Mouse (Mus musculus) megakaryocyte, adult 5-6 weeks (primary cell): Measurements from ENCODE around the gene Lrrc10. TPM values are rescaled to one million over a fixed set of nuclear protein-coding genes. Genes with fewer than 3 reads are reported as not detected.
"Not testable (repeated sequence)": the region's sequence is repeated elsewhere in the genome, so short reads cannot be mapped to it uniquely, and the experiment has no call there.

Experiments
- ATAC-seq: 2 replicates; pipeline ENCODE4 v1.8.0; 2016; ENCODE audit warnings: mild to moderate bottlenecking, inconsistent platforms; ENCODE audit not compliant: poor library complexity, severe bottlenecking
- total RNA-seq, 2 experiments: library from RNA; stranded (forward) in 1 of 2; stranded (reverse) in 1 of 2; fragments of 153-499, 151-499 nt in 1 of 2; fragments of 221-1000, 200-1000 nt in 1 of 2; gene quantifications; 2 replicates each; pipeline versions ENCODE4 v1.2.3 to v1.2.4; 2015 to 2017

Lrrc10 gene
- total RNA-seq (2015) (not detected in 2 replicates), total RNA-seq (2017) (not detected in 2 replicates)

DNA sequence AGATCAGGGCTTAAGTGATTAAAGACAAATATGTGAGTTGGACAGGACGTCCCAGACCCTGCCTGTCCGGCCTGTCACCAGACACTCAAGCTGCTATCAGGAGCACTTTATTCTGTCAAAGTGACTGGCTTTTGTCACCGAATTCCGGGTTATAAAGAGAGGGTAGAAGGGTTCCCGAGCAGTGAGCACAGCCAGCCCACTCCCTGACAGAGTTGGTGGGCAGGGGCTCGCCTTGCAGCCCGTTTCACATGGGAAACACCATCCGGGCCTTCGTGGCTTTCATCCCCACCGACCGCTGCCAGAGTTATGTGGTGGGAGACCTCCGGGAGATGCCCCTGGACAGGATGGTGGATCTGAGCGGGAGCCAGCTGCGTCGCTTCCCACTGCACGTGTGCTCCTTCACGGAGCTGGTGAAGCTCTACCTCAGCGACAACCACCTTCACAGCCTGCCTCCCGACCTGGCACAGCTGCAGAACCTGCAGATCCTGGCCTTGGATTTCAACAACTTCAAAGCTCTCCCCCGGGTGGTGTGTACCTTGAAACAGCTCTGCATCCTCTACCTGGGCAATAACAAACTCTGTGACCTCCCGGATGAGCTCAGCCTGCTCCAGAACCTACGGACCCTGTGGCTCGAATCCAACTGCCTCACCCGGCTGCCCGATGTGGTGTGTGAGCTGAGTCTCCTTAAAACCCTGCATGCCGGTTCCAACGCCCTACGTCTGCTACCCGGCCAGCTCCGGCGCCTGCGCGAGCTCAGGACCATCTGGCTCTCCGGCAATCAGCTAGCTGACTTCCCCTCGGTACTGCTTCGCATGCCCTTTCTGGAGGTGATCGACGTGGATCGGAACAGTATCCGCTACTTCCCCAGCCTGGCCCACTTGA, at the start of gene Lrrc10:
TSS of gene Lrrc10 (plus strand) at position 167 of the 882 bp plus-strand sequence.
- ATAC-seq, result peak; percentile 28; the same call in 1 of the 2 replicates

DNA sequence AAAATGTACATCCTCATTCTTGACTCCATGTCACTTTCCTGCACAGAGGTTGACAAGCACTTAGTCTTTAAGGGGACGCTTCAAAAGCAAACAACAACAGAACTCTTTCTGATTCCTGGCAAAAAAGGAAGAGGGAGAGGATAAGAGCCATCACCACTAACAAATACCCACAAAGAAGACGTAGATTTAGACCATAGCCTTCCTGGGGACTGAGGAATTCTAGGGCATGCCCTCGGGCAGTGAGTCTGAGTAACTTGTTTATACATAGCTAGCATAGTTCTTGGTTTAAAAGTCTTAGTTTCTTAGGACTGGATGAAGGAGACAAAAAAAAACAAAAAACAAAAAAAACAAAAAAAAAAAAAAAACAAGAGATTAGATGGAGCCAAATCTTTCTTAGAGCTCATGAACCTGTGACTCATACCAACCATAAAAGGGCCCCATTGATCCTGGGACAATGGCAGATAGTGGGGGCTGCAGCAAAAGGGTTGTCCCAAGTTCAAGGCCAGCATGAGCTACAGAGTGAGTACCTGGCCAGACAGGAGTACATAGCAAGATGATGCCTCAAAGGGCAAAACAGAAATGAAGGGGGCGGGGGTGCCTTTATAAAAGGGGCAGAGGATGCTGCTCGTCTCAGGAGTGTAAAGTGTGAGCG, 49.4 kb upstream of the Lrrc10 start:
- ATAC-seq, result no peak

DNA sequence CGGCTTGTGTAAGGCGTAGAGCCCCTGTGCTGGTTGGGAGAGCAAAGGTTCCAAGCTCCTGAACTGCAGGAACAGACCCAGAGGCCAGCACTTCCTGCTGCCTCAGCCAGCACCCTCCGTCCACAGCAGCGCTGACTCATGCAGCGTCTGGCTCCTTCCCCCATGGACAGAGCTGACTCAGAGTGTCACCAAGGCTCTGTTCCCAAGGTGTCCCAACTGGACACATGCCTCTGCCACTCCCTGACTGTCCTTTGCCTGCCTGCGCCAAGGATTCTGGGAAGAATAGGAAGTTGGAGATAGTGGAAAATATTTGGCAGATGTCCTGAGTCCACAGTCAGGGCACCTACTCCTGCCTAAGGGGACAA, 48.9 kb upstream of the Lrrc10 start:
- ATAC-seq, result peak; percentile 45

DNA sequence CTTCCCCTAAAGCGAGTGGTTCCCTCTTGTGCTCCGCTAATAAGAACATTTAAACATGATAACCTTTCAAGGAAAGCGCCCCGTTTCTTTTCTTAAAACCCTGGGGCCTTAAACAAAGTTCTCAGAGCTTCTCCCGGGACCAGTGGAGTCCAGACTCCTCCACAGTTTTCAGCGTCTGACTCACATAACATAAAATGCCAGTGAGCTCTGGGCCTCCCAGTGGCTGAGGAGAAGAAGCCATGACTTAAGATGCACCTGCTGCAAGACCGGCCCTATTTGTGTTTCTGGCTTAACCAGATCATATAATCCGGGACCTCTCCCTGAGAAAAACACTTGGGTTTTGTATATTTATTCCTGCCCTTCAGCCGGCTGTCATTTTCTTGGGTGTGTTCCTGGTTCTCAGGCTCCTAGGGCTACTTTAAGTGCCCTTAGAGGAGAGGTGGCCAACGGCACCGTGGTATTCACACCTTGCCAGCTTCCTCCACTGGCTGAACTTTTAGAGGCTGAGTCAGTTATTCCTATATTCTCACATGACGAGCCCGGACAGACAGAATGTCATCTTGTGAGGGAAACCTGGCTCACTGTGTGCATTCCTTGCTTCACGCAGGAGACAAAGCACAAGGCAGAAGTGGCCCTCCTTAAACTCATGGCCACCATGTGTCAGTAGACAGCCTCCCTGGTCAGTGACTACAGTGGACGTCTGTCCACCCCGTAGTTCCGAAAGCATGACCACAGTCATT, 46.3 kb upstream of the Lrrc10 start:
- no peak for ATAC-seq

DNA sequence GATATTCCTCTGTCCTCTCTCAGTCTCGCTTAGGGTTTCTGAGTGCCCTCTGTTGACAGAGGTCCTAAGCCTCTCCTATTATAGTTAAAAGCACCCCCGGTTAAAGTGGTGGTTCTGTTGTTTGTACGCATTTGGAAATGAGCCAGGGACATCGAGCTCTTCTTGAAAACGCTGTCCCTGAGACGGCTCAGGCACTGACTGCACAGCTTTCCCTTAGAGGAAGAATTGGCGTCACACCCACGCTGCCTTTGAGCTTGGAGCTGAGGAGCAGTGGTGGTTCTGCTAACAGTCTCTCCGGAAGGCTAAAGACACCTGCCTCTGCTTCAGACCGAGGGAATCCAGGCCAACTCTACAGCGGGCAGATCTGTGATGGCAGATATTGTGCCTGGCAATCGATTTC, 44.2 kb upstream of the Lrrc10 start:
- ATAC-seq, result no peak

DNA sequence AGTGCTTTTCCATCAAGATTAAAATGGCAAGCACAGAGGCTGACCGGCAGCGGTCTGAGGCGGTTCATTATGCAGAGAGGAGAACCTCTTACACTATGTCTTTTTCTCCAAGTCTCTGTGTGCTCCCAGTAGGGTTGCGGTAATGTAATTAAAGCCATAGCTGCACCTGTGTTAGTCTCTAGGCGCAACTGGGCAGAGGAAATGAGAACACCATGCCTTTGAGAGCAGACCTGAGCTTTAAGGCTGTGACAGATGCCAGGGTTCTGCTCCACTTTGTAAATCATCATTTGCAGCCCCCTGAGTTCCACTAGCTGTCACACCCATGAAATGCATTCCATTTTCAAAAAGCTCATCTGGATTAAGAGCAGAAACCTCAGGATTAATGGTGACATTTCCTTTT, 40.4 kb upstream of the Lrrc10 start:
- no peak for ATAC-seq

DNA sequence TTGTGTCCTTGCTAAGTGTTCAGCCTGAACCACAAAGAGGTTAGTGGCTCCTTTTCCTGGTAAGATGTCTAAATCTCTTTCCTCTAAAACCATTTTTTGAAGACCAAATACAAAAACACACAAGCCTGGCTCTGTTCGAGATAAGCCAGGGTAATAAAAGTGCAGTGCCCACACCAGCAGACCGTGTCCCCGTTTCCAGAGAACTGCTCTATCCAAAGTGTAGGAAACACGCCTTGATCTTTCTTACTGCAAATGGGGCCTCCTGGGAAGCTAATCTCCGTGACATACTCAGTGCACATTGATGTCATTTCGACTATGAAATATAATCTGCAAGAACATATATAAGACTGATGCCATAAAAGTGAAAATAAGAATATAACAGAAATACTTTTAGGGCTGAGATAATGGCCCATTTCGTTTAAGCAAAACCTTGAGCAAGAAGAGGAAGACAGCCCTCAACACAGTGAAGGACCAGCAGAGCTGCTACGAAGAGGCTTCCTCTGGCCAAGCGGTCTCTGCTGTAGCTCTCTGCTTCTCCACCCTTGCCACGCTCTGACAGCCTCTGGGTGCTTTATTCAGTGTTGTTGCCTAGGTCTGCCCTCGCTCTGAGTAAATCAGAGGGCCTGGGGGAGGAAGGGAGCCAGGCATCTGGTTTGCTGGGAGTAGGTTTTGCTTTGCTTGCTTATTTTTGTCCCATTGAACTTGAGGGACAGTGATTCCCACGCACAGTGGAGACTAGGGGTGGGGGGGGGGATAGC, 39.3 kb upstream of the Lrrc10 start:
- no peak for ATAC-seq

DNA sequence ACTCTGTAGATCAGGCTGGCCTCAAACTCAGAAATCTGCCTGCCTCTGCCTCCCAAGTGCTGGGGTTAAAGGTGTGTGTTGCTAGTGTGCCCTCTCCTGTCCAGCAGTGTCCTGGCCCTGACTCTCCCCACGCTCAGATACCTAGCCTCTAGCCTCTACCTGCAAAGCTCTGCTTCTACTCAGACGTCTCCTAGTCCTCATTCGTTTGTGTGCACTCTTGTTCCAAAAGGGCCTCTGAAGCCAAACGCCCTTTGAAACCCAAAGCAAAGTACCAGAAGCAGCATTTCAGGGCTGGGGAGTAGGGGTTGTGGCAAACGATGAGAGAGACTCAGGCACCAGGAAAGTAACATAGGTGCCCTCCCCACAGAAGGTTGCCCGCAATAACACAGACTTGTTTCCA, 35.5 kb upstream of the Lrrc10 start:
- ATAC-seq, result no peak

DNA sequence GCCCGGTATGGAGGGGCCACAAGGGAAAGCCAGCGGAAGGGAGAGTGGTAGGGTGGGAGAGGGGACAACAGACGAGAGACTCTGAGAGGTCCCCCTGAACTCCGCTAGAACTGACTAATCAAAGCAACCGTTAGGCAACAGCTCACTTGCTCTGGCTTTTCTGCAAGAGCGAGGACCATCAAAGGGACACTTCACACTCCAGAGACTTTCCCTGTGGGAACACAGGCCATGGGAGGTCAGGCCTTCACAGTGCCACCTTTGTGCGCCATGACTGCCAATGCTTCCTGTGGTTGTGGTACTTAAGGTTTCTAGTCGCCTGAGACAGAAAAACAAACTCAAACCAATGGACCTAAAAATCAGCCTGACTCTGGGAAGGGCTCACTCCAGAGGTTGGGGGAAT, 34.1 kb upstream of the Lrrc10 start:
- no peak for ATAC-seq

DNA sequence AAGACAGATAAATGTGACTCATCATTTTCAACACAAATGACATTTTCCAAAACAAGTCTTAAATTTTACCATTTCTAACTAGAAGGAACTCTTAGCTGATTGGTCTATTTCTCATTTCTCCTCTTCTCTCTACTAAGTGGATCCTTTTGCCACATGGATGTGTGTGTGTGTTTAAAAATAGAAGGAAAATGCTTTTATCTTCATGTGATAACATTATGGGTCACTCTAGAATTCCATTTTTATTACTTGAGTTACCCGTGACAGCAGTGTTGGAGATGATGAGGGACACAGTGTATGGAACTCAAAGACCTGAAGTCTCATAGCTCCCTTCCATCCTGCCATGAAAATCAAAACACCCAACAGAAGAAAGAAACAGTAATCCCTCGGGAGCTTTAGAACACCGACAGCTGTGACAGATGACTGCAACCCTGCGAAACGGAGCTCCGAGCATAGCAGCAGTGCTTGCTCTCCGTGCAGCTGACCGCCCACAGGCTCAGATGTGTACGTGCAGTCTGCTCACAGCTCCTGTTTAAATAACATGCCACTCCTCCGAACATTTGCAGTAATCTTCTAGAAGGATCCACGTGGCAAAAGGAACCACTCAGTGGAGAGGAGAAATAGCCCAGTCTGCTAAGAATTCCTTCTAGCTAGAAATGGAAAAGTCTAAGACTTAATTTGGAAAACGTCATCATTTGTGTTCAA, 31.3 kb upstream of the Lrrc10 start:
- no peak for ATAC-seq

DNA sequence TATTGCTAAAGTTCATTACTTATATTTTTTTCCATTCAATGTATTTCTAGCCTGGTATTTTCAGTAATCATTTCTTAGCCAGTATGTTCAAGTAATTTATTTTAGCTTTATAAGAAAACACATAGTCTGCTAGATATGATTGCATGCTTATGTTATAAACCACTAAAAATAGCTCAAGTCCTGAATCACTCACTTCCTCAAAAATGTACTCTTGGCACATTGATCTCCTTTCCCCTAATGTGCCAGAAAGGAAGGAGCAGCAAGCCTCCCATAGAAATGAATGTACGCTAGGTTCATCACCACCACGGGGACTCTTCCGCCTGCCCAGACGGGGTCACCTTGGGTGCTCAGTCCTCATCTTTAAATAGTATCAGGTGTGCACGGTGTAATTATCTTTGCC, 30.6 kb upstream of the Lrrc10 start:
- no peak for ATAC-seq

DNA sequence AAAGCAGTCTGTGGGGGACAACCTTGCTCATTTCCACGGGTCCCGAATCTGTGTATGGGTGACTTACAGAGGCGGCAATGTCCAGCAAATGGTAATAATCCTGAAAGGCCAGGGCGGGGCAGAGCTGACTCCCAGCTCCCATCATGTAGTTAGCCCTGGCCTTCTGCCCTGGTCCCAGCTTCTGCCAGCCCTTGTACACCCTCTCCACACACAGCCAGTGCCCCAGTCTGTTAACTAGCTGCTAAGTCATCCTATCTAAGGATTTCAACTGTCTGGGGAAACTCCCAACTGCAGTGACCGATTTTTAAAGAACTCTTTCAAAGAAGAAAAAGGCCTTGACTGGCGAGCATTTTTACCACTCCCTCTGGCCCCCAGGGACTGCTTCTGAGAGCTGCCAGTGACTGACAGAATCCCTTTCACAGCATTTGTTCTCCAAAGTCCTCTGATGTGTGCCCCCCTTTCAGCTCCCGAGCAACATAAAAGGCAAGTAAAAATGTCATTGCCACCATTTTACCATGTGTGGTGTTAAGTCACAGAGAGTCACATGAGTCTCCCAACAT, 26.8 kb upstream of the Lrrc10 start:
- no peak for ATAC-seq

DNA sequence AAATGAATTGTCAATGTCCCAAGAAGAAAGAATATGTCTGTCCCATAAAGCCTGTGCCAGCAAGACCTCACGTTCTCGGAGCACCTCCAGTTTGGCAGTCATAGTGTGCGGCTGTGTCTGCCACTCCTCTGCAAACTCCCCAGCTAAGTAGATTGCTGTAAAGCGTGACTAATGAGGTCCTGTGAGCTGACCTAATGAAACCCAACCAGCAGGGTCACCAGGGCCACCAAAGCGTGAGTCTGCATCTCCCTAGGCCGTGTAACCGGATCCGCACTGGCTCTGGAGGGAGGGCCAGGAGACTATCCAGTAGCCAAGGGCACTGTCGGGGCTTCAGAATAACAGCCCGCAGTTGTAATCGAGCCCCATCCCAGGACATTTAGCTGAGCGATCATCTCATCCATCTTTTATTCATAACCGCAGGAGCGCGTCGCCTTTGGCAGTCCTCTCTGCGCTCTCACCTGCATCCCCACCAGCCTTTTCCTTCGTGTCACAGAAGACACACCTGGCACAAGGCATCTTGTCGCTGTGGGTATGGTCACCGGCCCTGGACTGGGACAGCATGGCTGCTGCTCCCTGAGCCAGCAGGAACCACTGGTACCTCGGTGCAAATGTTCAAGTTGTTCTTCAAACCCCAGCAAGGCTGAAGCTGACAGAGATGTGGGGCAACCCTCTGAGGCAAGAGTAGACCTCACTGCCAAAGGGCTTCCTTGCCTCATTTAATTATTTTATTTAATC, 24.0 kb upstream of the Lrrc10 start:
- ATAC-seq, result no peak

DNA sequence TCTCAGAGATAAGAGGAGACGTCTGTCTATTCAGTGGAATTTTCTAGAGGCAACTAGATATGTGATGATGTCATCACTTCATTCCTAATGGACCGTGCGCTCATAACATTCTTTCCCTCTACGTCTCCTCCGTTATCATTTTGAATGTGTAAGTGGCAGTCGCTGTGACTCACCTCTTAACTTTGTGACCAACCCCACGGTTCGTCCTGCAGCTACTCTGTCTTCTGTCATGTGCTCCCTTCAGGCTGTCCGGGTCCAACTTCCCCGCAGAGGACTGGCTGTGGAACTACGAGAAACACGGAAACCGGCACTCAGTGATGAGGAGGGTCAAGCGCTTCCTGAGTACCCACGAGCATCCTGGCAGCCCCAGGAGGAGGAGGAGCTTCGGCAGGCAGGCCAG, 21.4 kb upstream of the Lrrc10 start:
- peak; percentile 18; the same call in 1 of the 2 replicates for ATAC-seq

DNA sequence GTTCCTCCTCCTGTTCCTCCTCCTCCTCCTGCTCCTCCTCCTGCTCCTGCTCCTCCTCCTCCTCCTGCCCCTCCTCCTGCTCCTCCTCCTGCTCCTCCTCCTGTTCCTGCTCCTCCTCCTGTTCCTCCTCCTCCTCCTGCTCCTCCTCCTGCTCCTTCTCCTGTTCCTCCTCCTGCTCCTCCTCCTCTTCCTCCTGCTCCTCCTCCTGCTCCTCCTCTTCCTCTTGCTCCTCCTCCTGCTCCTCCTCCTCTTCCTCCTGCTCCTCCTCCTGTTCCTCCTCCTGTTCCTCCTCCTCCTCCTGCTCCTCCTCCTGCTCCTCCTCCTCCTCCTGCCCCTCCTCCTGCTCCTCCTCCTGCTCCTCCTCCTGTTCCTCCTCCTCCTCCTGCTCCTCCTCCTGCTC, 19.4 kb upstream of the Lrrc10 start:
- not testable (repeated sequence) for ATAC-seq

DNA sequence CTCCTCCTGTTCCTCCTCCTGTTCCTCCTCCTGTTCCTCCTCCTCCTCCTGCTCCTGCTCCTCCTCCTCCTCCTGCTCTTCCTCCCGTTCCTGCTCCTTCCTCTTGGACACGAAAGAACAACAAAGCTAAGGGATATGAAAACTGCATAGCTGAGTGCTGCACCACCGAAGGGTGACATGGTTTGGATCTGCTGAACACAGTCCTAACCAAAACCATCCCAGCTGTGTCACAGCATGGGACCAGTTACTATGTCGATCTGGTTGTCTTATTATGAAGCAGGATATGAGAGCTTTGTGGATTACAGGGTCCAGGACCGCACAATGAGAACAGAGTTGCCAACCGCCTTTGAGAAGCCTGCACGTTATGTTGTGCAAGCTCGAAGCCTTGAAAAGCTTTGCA, 19.0 kb upstream of the Lrrc10 start:
- 0 out of 2 replicates have a peak, but pooled peaks have one; percentile 24 for ATAC-seq

DNA sequence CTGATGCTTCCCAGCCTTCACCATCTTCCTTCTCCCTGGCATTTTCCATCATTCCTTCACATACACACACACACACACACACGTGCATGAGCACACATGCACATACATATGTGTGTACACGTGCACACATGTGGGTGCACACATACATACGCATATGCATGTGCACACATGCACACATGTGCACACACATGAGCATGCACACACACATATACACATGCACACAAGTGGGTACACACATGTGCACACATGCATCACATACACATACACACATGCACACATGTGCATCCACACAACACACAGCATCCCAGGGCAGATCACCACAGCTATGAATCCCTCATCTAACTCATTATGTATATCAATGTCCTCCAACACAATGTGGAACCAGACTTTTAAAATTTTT, 14.0 kb upstream of the Lrrc10 start:
- no peak for ATAC-seq

DNA sequence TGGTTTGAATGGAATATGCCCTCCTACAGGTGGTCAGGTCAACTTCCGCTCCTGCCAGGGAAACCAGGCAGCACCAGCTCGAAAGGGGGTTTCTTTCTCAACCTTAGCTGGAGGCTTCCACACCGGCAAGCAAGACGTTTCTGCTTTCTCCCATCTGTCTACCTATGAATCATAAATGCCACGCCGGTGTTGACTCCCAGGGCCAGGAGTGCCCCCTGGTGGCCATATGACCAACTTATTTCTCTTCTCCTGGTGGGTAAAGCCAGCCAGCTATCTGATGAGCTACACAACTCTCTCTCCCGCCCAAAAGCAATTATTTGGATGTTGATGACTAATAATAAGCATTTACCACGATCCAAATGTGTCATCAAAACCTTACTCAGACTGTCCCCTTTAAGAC, 11.4 kb upstream of the Lrrc10 start:
- peak; percentile 91 for ATAC-seq

DNA sequence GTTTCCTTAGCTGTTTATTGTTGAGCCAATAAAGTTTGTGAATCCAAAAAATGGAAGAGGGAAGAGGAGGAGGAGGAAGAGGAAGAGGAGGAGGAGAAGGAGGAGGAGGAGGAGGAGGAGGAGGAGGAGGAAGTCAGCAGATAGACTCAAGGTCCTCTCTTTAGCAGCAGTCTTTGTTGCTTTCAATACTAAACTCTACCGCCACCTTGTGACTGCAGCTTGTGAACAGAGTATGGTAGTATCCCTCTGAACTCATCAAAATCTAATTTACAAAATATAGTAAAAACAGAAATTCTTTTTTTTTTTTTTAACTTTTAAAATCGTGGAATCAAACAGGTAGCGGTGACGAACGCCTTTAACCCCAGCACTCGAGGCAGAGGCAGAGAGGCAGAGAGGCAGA, 4.8 kb upstream of the Lrrc10 start:
- no peak for ATAC-seq
